Mouse (Mus musculus): ENCODE measurements at regions not wholly inside any gene's neighbourhood (a gene's known extent, or its start where the extent isn't known, plus 50 kb on each side); places are given as distances from the start of the nearest gene placed in this dataset.

DNA sequence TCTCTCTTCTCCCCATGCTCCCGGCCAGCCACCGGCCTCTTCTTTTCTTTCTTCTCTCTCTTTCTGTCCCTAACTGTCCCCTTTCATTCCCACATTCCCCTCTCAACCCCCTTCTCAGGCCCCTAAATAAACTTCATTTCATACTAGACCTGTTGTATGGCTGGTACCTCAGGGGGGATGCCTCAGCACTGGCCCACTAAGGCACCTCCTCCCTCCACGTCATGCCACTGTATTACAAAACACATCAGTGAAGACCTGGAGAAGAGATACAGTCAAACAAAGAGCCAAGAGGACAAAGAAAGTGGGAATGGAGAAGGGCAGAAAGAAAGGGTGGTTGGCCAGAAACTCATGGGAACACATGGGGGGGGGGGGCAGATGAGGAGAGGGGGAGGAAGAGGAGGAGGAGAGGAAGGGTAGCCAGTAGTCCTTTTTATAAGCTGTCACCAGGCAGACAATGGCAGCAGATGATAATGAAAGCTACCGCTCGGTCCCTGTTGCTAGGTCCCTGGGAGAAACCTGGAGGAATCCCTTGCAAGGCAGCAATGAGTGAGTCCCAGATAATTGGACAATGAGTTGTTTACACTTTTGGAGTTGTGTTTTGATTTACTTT lies 224.5 kb upstream of the Pfn2 start:
- no peak for DNase-seq (ENCODE audit: low read depth, low spot score)

DNA sequence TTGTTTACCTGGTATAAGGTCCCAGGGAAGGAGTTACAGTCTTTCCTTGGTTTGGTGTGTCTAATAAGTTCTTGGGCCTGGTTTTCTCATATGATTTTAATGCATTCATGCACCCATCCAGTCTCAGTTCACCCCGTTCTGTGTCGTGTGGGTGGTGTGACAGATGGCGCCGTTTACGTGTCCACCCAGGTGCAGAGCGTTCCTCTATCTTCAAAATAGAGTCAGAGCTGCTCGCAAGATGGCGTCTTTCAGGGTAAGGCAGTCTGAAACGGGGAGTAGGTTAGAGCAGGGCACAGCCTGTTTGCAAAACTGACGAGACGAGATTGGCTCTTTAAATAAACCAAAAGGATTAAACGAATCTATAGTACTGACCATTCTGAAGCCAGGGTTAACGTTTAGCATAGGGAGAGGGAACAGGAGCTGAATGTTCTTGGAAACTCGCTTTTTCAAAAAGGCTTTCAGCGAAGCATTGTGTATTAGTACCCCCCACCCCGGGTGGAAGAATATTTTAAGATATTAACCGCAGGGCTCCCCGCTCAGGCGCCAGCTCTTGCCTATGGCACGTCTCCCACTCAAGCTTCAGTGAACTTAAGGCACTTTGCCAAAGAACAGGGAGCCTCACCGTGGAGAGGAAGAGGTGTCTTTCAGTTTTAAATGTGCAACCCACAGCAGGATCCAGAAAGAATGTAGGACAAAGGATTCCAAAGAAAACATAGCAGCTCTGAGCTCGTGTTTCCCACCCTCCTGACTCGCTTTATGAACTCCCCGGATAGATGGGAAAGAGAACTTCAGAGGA lies 241.7 kb upstream of the Pfn2 start:
- no peak for DNase-seq (ENCODE audit: low read depth, low spot score)

DNA sequence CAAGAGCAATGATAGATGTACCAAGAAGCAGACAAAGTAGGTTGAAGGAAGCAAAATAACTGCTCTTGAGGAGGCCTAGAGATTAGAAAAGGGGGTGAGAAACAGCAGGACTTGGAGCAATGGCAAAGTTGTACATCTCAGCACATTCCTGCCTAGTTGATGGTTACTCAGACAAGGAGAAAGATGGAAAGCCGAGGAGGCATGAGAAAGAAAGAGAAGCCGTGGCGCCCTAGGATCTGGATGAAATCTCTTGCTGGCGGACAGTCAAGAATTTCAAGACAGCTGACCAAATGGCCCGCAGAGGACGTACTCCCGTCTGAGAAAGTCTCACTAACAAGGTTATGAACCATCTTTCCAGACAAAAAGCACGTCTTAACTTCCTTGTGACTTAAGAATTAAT lies 242.5 kb upstream of the Pfn2 start:
- no peak for DNase-seq (ENCODE audit: low read depth, low spot score)

DNA sequence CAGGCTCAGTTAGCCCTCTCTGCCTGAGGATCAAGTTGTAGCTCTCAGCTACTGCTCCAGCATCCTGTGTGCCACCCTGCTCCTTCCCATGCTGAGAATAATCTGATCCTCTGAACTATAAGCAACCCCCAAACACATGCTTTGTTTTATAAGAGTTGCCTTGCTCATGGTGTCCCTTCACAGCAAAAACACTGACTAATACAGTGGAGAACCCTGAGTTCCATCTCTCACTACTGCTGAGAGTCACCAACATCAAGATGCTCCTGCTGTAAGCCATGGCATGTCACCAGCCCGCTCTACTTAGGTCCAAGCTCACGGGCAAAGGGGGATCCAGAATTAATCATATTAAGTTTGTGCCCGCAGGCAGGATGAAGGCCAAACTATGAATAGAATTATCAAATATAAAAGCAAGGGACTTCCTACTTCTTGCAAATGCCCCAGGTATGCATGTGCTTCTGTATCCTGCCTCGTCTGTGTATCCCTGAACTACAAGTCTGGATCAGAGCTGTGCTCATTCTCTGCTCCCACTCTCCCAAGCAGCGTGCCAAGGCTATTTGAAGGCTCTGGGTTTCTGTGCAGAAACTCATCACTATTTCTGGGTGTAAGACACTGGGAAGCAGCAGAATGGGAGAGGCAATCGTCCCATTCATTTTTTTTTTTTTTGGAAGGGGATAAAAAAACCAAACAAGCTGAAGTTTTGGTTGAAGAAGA lies 243.7 kb upstream of the Pfn2 start:
- no peak for DNase-seq (ENCODE audit: low read depth, low spot score)

DNA sequence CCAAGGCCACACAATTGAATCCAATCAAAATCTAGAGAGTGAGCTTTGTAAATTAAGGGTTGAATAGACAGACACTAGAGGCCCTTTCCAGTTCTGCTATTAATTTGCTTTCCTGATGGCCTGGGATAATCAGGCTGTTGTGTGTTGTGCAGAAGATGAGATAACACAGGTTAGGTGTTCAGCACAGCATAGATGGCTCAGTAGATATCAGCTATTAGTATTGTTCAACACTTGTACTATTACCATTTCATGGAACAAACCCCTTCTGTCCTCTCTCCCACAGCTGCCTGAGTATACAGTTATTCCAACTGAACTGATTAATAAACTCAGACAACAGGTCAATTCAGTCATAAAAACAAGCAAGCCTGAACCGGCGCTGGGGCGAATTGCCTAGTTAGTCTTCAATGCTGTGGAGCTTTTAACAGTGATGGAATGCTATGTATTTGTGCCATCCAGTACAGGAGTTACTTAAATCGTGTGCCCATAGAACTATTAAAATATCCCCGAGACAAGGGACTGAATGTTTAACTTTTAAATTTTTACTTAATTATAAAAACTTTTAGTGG lies 263.1 kb upstream of the Pfn2 start:
- DNase-seq (ENCODE audit: low read depth, low spot score) = no peak

DNA sequence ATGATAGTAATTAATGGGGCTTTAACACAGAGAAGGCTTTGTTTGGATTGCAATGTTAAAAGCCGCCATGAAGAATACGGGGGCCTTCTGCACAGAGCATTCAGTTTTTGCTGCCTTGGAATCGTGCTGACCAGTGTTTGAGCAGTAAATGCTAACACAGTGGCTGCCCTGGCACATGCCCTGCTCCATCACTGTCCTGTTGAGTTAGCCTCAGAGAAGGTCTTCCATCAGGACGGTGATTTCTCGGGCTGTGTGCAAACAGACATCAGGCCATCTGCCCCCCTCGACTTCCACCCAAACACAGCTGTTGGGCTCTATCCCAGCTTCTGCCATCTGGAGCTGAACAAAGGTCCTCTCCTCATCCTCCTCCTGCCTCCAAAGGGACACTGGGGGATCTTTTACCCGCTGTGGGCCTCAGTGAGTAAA lies 264.6 kb upstream of the Pfn2 start:
- DNase-seq (ENCODE audit: low read depth, low spot score) = no peak

DNA sequence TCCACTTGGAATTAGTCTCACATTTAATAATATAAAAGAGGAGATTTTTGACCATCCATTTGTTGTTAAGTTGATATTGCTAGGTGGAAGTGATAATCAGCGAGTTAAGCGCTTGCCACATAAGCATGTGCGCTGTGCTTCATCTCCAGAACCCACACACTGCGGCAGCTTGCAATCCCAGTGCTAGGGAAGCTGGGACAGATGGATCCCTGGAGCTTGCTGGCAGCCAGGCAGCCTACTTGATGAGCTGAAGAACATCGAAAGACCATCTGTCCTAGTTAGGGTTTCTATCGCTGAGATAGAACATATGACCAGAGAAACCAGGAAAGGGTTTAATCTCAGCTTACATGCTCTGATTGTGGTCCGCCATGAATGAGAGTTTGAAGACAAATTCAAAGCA lies 266.1 kb upstream of the Pfn2 start:
- DNase-seq (ENCODE audit: low read depth, low spot score) = no peak

DNA sequence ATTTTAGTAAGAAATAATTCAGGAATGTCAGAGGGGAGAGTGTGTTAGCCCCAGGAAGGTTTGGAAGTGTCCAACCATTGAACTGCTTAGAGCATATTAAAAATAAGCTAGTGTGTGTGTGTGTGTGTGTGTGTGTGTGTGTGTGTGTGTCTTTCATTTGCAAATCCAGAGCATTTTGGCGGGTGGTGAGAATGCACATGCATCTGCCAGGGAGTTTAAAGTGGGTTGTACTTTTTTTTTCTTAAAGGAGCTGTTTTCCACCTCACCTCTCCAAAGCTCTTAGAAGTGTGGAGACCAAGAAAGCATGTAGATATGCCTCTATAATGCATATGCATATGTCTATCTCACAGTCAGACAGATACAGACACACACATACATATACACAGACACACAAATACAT lies 267.6 kb upstream of the Pfn2 start:
- DNase-seq (ENCODE audit: low read depth, low spot score) = no peak

DNA sequence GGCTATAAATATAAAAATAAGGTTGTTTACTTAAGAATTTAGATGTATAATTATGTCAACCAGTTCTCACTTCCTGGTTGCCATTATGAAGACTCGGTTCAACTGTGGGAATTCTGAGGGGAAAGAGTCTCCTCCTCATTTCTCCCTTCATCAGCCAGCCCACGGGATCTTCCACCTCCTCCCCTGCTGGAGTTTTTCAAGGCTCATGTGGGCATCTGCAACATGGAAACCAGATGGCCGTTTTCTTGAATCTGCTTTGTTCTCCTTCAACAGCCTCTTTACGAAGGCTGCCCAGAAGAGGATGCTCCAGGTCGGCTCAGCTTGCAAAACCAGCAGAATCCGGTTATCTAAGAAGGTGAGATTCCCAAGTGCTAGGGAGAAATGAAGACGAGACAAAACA lies 269.0 kb upstream of the Pfn2 start:
- no peak for DNase-seq (ENCODE audit: low read depth, low spot score)

DNA sequence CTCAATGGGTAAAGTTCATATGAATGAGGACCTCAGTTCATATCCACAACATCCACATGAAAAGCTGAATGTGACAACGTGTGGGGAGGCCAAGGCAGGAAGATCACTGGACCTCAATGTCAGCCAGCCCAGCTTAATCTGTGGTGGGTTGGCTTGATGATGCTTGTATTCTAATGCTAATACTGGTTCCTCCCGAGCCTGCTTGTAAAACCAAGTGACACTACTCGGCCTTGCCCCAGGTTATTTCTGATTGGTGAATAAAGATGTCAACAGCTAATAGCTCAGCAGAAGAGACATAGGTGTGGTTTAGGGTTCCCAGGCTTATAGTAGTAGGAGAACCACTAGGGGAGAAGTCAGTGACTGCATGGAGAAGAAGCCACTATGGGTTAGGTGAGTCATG lies 272.2 kb upstream of the Pfn2 start:
- DNase-seq (ENCODE audit: low read depth, low spot score) = no peak

DNA sequence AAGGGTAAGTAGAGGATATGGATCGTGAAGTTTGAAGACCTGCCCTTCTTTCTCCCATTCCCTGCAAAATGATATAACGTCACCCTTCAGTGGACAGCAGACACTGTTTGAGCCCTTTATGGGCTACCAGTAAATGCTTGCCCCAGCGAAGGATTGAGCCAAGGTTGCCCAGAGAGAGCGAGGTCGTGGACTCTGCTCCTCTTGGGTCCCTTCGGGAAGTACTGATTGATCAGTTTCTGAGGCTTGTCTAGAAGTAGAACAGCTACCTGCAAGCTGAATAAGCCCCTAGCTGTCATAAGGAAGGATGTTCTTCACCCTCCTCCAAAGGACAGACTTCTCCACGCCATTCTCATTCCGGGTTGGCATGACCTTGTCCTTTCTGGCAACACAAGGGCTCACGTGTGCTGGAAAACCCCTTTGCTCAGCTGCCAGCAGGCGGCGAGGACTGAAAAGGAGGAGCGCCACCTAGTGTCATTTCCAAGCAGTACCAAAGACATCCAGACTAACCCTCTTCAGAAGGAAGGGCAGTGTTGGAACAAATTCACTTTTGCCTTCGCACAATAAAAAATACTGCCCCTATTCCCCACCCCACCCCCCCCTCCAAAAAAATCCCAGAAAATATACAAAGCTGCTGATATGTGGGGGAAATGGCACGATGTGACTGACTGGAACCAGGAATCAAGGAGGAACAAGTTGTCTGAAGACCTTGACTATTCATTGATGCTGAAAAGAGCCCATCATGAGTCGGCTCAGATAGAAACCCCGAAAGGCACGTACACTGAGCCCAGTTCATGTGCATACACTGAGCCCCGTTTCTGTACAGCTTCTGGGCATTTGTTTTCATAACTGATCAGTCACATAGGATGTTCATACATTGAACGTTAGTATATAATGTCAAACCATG lies 274.8 kb upstream of the Pfn2 start:
- peak; percentile 83 for DNase-seq (ENCODE audit: low read depth, low spot score)

DNA sequence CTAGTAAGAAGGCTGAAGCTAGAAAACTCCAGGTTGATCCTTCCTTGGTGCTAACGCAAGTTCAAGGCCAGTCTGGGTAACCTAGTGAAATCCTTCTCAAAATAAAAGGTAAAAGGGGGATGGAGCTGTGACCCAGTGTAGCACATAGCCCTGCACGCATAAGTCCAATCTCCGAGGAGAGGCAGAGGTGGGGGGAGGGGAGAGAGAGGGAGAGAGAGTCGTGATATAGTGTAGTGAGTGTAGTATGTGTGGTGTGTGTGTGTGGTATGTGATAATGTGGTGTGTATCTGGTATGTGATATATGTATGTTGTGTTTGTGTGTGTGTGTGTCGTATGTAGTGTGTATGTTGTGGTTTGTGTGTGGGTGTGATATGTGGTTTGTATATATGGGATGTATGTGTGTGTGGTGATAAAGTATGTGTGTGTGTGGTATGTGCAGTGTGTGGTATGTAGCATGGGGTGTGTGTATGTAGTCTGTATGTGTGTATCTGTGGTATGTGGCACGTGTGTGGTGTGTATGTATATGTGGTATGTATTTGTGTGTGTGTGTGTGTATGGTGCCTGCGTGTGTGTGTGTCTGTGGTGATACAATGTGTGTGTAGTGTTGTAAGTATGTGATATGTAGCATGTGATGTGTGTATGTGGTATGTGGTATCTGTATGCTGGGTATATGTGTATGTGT lies 275.7 kb upstream of the Pfn2 start:
- DNase-seq (ENCODE audit: low read depth, low spot score) = no peak

DNA sequence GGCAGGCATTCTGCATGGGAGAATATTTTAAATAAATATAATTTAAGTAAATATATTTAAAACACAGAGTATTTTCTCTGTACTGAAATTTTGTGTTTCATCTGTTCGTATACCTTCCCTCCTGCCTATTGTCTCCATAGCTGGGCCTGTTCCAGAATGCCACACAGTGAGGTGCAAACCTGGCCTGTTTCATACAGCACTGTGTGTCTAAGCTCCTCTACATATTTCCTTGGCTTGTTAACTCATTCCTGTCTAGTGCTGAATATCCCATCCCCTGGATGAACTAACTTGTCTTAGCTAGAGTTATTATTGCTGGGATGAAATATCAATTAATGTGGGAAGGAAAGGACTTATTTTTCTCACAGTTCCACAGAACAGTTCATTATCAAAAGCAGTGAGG lies 277.0 kb upstream of the Pfn2 start:
- no peak for DNase-seq (ENCODE audit: low read depth, low spot score)

DNA sequence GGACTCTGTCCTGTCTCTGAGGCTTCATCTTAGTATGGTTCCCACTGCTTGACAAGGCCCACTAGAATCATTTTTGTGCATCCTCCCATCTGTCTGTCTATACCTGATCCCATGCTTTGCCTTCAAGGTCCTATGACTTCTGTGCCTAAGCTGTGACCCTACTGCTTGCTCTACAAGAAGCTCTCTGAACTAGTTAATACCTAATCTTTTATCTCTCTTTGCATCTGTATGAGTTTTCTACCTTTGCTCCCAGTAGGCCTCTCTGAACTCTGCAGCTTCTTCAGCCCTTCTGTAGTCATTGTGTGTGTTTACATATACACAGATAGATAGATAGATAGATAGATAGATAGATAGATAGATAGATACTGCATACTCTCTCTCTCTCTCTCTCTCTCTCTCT lies 279.1 kb upstream of the Pfn2 start:
- no peak for DNase-seq (ENCODE audit: low read depth, low spot score)

DNA sequence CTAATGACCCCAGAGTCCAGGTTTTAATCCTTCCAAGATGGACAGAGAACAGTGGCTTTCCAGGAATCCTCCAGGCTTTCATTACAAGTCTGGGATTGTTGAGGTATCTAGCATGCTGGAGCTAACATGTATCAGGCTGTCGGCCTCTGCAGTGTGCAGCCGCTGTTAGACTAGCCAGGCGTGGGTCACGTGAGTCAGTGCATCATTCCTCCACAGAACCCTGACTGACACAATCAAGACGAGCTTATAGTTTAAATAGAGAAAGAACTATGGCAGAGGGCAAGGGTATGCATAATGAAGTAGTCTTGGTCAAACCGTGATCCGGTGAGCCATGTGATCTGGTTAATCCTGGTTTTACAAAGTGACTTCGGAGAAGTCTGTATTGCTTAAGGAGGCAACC lies 280.2 kb upstream of the Pfn2 start:
- DNase-seq (ENCODE audit: low read depth, low spot score) = no peak

DNA sequence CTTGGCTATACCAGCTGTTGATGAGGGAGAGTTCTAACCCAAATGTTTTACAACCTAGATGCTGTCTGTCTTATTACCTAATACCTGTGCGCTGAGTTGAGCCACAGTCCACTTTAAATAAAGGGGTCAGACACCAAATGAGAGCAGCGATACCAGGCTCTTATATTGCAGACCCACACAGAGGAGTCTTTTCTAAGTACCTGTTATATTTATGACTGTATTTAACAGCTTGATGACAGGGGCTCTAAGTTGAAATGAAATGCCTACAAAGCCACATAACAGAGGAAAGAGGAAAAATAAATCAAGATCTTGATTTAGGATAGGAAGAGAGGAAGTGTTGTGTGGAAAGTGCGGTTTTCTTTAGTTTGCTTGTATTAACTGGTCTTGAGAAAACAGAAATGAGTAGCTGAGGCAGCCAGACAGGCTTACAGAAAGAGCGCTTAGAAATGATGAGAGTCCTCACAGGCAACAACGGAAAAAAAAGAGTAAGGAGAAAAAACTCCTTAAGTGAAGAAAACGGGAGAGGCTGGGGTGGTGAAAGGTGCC lies 281.6 kb upstream of the Pfn2 start:
- DNase-seq (ENCODE audit: low read depth, low spot score) = peak; percentile 43

DNA sequence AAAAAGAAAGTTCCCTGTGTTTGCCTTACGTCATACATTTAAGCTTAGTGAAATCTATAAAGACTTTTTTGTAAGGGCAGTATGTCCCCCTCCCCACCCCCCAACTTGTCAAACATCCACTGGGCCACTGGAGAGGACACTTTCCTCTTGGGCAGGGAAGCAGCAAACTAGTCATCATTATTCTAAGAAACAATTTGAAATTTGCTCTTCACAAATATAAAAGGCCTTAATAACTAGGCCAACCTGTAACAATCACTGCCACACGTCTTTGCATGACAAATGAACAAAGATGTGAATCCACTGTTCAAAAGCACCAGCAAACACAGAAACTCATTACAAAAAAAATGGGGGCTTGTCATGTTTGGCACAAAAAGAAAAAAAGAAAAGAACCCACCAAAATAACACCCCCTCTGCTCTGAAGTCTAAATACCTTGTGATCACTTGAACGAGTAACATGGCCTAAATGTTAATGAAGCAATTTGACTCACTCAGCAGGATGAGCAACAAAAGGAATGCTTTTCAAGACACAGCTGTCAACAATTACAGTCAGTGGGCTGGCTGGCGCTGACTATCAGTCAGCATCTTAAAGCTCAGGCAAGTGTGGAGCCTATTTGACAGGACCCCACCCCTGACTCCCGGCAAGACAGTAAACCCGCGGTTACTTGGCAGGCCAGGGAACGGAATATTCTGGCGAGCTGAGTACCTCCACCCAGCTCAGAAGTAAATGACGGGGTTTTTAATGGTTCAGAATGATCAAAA lies 278.7 kb upstream of the Tsc22d2 start:
- DNase-seq (ENCODE audit: low read depth, low spot score) = no peak

DNA sequence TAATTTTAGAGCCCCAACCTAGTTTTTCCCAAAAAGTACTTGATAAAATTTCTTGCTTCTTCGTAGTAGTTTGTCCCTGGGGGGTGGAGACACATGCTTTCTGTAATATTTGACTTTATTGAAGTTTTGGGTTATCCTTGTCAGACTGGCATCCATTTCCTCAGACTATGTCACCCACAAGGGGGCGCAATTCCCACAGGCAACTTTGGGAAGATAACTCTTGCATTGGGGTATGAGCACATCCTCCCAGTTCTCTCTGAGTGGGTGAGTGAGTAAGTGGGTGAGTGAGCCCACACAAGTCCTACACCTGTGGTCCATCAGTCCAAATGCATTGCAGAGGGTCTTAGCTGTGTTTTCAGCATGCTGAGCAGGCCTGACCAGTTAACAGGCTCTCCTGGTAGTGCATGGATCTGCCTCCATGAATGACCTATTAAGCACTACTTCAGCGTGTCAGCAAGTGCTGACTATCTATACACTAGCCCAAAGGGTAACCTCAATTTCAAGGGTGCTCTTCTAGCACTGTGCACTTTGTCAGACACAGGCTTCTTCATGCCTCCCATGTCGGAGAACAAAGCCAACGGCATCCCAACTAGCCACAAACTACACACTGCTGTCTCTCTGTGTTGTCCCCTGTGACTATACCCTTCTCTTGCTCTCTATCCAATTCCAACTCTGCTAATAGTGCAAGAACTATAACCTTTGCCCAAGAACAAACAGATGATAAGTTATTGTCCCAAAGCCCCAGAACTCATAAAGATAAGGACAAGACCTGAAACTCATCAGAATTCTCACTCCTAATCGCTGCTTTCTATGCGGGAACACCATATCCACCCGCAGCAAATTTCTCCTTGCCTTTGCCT lies 275.6 kb upstream of the Tsc22d2 start:
- DNase-seq (ENCODE audit: low read depth, low spot score) = peak; percentile 32

DNA sequence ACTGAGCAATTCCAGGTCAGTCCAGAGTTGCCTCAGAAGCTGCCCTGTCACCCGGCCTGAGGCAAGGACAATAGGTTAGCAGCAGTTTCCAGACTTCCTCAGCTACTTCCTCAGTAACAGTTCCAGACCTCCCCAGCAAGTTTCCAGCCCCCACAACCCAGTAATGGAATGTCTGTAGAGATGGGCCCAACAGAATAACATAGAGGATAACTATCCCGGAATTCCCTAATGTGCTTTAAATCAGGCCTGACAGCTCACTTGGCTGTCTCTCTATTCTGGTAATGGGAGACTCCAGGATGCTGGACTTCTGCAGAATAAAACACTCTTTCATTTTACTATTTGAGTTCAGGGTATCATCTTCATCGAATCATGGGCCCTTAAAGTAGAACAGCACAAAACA lies 268.4 kb upstream of the Tsc22d2 start:
- DNase-seq (ENCODE audit: low read depth, low spot score) = no peak

Data from forelimb bud, embryonic 11.5 days (tissue).